Mouse (Mus musculus) myocyte (in vitro differentiated cells): ENCODE data around the gene Ehmt2. TPM values are rescaled to one million over a fixed set of nuclear protein-coding genes. Genes with fewer than 3 reads are reported as not detected.

Experiments
- H3K27me3 ChIP-seq: one replicate; pipeline ENCODE4 v1.6.1; 2011; ENCODE audit not compliant: control insufficient read depth, insufficient read depth, insufficient read length
- H3K36me3 ChIP-seq: one replicate; pipeline ENCODE4 v1.6.1; 2011; ENCODE audit not compliant: control insufficient read depth, insufficient read depth
- H3K4me2 ChIP-seq: one replicate; pipeline ENCODE4 v1.6.1; 2011; ENCODE audit warnings: low read depth, control low read depth
- H3K4me3 ChIP-seq: one replicate; pipeline ENCODE4 v1.5.1; 2011; ENCODE audit warnings: mild to moderate bottlenecking, control low read depth, moderate library complexity
- H3K79me2 ChIP-seq: one replicate; pipeline ENCODE4 v1.6.1; 2011; ENCODE audit not compliant: control insufficient read depth, insufficient read depth
- H3ac ChIP-seq: one replicate; pipeline ENCODE4 v1.6.1; 2011; ENCODE audit not compliant: control insufficient read depth, insufficient read length
- CEBPB ChIP-seq: IDR thresholded peaks from 2 replicates; pipeline ENCODE4 v1.6.1; 2011; ENCODE audit warnings: mild to moderate bottlenecking, moderate library complexity; ENCODE audit not compliant: poor library complexity, insufficient read depth, severe bottlenecking
- E2F4 ChIP-seq: IDR thresholded peaks from one replicate; pipeline ENCODE4 v1.6.1; 2011; ENCODE audit warnings: mild to moderate bottlenecking, control low read depth, moderate library complexity; ENCODE audit not compliant: insufficient read depth
- MAX ChIP-seq: IDR thresholded peaks from one replicate; pipeline ENCODE4 v1.6.1; 2011; ENCODE audit warnings: low read depth, mild to moderate bottlenecking, control low read depth
- MYOD1 ChIP-seq, 3 experiments: IDR thresholded peaks; one replicate each; pipeline ENCODE4 v1.6.1; 2011; ENCODE audit warnings: control low read depth in 2 of 3, low read depth in 2 of 3, mild to moderate bottlenecking in 2 of 3, moderate library complexity in 1 of 3; ENCODE audit not compliant: insufficient read length in 2 of 3, control insufficient read depth in 1 of 3
- MYOG ChIP-seq, 3 experiments: IDR thresholded peaks; one replicate each; pipeline ENCODE4 v1.6.1; 2011; ENCODE audit warnings: control low read depth in 2 of 3, low read depth in 2 of 3, mild to moderate bottlenecking in 2 of 3; ENCODE audit not compliant: insufficient read length in 2 of 3, control insufficient read depth in 1 of 3, insufficient read depth in 1 of 3
- POLR2A ChIP-seq: IDR thresholded peaks from one replicate; pipeline ENCODE4 v1.6.1; 2011; ENCODE audit warnings: low read depth, mild to moderate bottlenecking, control low read depth, moderate library complexity; ENCODE audit not compliant: insufficient read length
- POLR2AphosphoS2 ChIP-seq: IDR thresholded peaks from one replicate; pipeline ENCODE4 v1.6.1; 2011; ENCODE audit warnings: low read depth, control low read depth; ENCODE audit not compliant: insufficient read length
- REST ChIP-seq: IDR thresholded peaks from one replicate; pipeline ENCODE4 v1.6.1; 2011; ENCODE audit warnings: mild to moderate bottlenecking, control low read depth, moderate library complexity; ENCODE audit not compliant: insufficient read depth, insufficient read length
- SRF ChIP-seq: IDR thresholded peaks from one replicate; pipeline ENCODE4 v1.6.1; 2011; ENCODE audit warnings: low read depth; ENCODE audit not compliant: control insufficient read depth, insufficient read length
- TCF12 ChIP-seq: IDR thresholded peaks from one replicate; pipeline ENCODE4 v1.6.1; 2011; ENCODE audit warnings: mild to moderate bottlenecking, control low read depth; ENCODE audit not compliant: poor library complexity, insufficient read depth, severe bottlenecking
- TCF3 ChIP-seq: IDR thresholded peaks from one replicate; pipeline ENCODE4 v1.6.1; 2011; ENCODE audit warnings: low read depth, control low read depth; ENCODE audit not compliant: insufficient read length
- USF1 ChIP-seq: IDR thresholded peaks from one replicate; pipeline ENCODE4 v1.6.1; 2011; ENCODE audit warnings: low read depth, mild to moderate bottlenecking, control low read depth, moderate library complexity
- polyA plus RNA-seq: library from polyadenylated mRNA; unstranded; fragments of >200 nt; fragmentation: generic; extraction: Trizol; gene quantifications from one replicate; pipeline ENCODE4 v1.2.1, GENCODE M21; 2012; ENCODE audit warnings: missing spikeins

Gene Ehmt2
- polyA plus RNA-seq, 1 experiment = 94.5 TPM

DNA sequence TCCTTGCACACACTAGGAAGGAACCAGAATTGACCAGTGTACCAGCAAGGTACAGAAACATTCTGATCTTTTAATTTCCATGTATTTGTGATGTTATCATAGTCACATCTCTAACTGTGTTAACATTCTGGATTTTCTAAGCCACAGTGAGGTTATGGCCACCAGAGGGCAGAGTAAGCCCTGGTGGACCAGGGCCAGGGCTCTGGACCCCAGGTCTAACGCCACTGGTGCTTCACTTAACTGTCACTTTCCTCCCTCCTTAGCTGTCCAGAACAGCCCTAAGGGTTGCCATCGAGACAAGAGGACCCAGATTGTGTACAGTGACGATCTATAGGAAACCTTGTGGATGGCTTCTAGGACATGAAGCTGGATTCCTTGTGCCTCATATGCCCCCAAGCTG is 42.4 kb upstream of the Ehmt2 start:
- Histone ChIP-seq H3K79me2 (peaks cover 7% of the 10 kb centered on the region), H3K36me3 (peaks cover 7% of the 10 kb centered on the region)
- TF ChIP-seq MYOG (IDR thresholded peaks at IDR 0.05; ENCODE audit: control insufficient read depth in 1 of 3, insufficient read depth in 1 of 3, insufficient read length in 2 of 3, low read depth in 2 of 3) (no peak), MYOD1 (IDR thresholded peaks at IDR 0.05; ENCODE audit: control insufficient read depth in 1 of 3, insufficient read length in 2 of 3, low read depth in 2 of 3) (no peak), E2F4 (no peak), POLR2A (no peak), TCF12 (no peak), REST (no peak), TCF3 (no peak), CEBPB (no peak), USF1 (no peak), SRF (no peak), MAX (no peak)

GRCm38 (mm10) chr17:34858670-34859069 is 39.6 kb upstream of the Ehmt2 start:
- TF ChIP-seq TCF12 (no peak), USF1 (no peak), TCF3 (no peak), POLR2A (no peak), REST (no peak), POLR2AphosphoS2 (no peak), MYOD1 (IDR thresholded peaks at IDR 0.05; ENCODE audit: control insufficient read depth in 1 of 3, insufficient read length in 2 of 3, low read depth in 2 of 3) (no peak), MAX (no peak), CEBPB (no peak), SRF (no peak), MYOG (IDR thresholded peaks at IDR 0.05; ENCODE audit: control insufficient read depth in 1 of 3, insufficient read depth in 1 of 3, insufficient read length in 2 of 3, low read depth in 2 of 3) (no peak), E2F4 (no peak)
- no peak overlapping the region for H3K4me2 ChIP-seq
- no peak overlapping the region for H3ac ChIP-seq
- H3K79me2 ChIP-seq = no peaks in the 10 kb centered on the region
- no peak overlapping the region for H3K4me3 ChIP-seq
- peaks cover 7% of the 10 kb centered on the region for H3K36me3 ChIP-seq
- H3K27me3 ChIP-seq = peaks cover 17% of the 10 kb centered on the region

More for the DNA sequence above, 42.4 kb upstream of the Ehmt2 start:
- no peak overlapping the region for H3K4me3 ChIP-seq
- H3K27me3 ChIP-seq = no peaks in the 10 kb centered on the region
- no peak overlapping the region for H3K4me2 ChIP-seq
- no peak overlapping the region for H3ac ChIP-seq

- Histone ChIP-seq H3ac (no peak overlapping the region), H3K36me3 (peaks cover 7% of the 10 kb centered on the region)
- TF ChIP-seq MAX (no peak), POLR2AphosphoS2 (peak; percentile 58)
Observed at GRCm38 (mm10) chr17:34860514-34860913, 37.8 kb upstream of the Ehmt2 start.

GRCm38 (mm10) chr17:34861704-34862415 is 36.4 kb upstream of the Ehmt2 start:
- H3K36me3 ChIP-seq = peaks cover 7% of the 10 kb centered on the region
- H3K79me2 ChIP-seq = no peaks in the 10 kb centered on the region
- H3K4me2 ChIP-seq = no peak overlapping the region
- H3K27me3 ChIP-seq = peaks cover 30% of the 10 kb centered on the region
- H3ac ChIP-seq = no peak overlapping the region
- no peak overlapping the region for H3K4me3 ChIP-seq
- TF ChIP-seq E2F4 = no peak
- no peak for TF ChIP-seq REST
- TF ChIP-seq SRF = no peak
- TF ChIP-seq MYOG (IDR thresholded peaks at IDR 0.05; ENCODE audit: control insufficient read depth in 1 of 3, insufficient read depth in 1 of 3, insufficient read length in 2 of 3, low read depth in 2 of 3) = no peak
- no peak for TF ChIP-seq USF1
- no peak for TF ChIP-seq POLR2AphosphoS2
- no peak for TF ChIP-seq POLR2A

More at GRCm38 (mm10) chr17:34860514-34860913, 37.8 kb upstream of the Ehmt2 start:
- Histone ChIP-seq H3K4me2 (no peak overlapping the region), H3K79me2 (no peaks in the 10 kb centered on the region), H3K4me3 (no peak overlapping the region), H3K27me3 (peaks cover 30% of the 10 kb centered on the region)

DNA sequence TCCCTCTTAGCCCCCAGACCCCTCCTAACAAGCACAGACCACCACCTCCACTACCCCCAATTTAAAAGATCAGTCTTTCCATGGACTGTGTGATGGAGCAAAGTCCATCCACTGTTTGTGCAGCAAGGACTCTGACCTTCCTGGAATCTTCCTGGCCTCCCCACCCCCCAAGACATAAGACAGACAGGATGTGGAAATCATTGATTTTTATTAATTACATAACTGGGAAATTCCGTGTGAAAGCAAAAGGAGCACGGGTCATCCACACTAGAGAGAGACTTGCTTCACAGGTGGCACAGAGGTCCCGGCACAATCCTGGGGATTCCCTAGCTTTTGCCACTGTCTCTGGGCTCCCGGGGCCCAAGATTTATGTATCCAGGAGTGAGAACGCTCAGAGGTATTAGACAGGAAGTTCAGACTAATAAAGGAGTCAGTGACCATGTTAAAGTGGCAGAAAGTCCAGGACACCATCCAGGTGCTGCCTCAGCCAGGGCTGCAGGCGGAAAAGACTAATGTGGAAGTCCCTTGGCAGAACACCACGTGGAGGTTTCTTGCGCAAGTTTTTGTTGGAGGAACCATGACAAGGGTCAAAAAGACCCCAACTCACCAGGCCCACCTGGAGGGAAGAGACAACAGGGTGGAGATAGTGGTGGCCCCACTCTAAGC is 35.7 kb upstream of the Ehmt2 start, which contains the start of gene Cfb:
Gene Cfb (minus strand): TSS at position 103 of the 666 bp plus-strand sequence.
- TF ChIP-seq MAX (no peak), POLR2A (no peak), USF1 (no peak), MYOG (IDR thresholded peaks at IDR 0.05; ENCODE audit: control insufficient read depth in 1 of 3, insufficient read depth in 1 of 3, insufficient read length in 2 of 3, low read depth in 2 of 3) (no peak), CEBPB (no peak), TCF3 (no peak), SRF (no peak), POLR2AphosphoS2 (no peak), E2F4 (no peak), REST (no peak), TCF12 (no peak), MYOD1 (IDR thresholded peaks at IDR 0.05; ENCODE audit: control insufficient read depth in 1 of 3, insufficient read length in 2 of 3, low read depth in 2 of 3) (no peak)
- no peaks in the 10 kb centered on the region for H3K79me2 ChIP-seq
- H3K4me2 ChIP-seq = no peak within 1 kb of the TSS
- no peaks in the 10 kb centered on the region for H3K36me3 ChIP-seq
- H3K4me3 ChIP-seq = no peak within 1 kb of the TSS
- no peak within 1 kb of the TSS for H3ac ChIP-seq
- H3K27me3 ChIP-seq = peaks cover 30% of the 10 kb centered on the region
